Mouse (Mus musculus) thymus, postnatal 25 days (tissue): ENCODE measurements around the gene Sp9.

ENCODE experiments used
- DNase-seq: peaks from one replicate; pipeline ENCODE4 v3.0.0; 2022

Sp9 gene

GRCm38 (mm10) chr2:73314311-73314710, 42.6 kb downstream of the Sp9 start:
- DNase-seq = no peak

GRCm38 (mm10) chr2:73317426-73317825, 45.7 kb downstream of the Sp9 start:
- DNase-seq = no peak

DNA sequence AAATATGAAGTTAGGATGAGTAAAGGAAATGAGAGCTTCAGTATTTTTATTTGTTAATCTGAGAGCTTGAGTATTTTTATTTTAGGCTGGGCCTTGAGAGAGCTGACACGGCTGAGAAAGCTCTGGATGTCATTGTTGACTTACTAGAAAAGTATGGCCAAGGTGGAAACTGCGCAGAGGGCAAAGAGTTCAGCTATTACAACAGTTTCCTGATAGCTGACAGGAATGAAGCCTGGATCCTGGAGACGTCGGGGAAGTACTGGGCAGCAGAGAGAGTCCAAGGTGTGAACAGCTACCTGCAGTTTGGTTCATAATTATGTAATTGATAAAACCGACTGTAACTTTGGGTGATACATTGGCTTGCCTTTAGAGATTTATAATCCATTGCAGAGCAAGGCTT, 47.5 kb downstream of the Sp9 start:
- no peak for DNase-seq

GRCm38 (mm10) chr2:73322991-73323390, 51.3 kb downstream of the Sp9 start:
- no peak for DNase-seq

GRCm38 (mm10) chr2:73325871-73326270, 54.1 kb downstream of the Sp9 start:
- DNase-seq = no peak
